Mouse (Mus musculus) ES-Bruce4 (cell line): ENCODE data around the gene Sycp2. TPM values are rescaled to one million over a fixed set of nuclear protein-coding genes. Genes with fewer than 3 reads are reported as not detected.

Experiments used
- H3K27ac ChIP-seq: 2 replicates; pipeline ENCODE4 v1.5.1; 2012; ENCODE audit warnings: low read length, inconsistent platforms; ENCODE audit not compliant: insufficient read depth
- H3K27me3 ChIP-seq: 2 replicates; pipeline ENCODE4 v1.6.1; 2012; ENCODE audit warnings: mild to moderate bottlenecking, low read length, inconsistent platforms; ENCODE audit not compliant: control insufficient read depth, poor library complexity, insufficient read depth, severe bottlenecking
- H3K36me3 ChIP-seq: 2 replicates; pipeline ENCODE4 v1.6.1; 2012; ENCODE audit warnings: inconsistent platforms, mild to moderate bottlenecking, low read length, moderate library complexity; ENCODE audit not compliant: control insufficient read depth, poor library complexity, insufficient read depth, severe bottlenecking
- H3K4me1 ChIP-seq: one replicate; pipeline ENCODE4 v1.8.1; 2011; ENCODE audit warnings: low read length; ENCODE audit not compliant: control insufficient read depth, insufficient read depth
- H3K4me3 ChIP-seq: 2 replicates; pipeline ENCODE4 v1.5.1; 2011; ENCODE audit warnings: low read depth, mild to moderate bottlenecking, low read length
- H3K9ac ChIP-seq: 2 replicates; pipeline ENCODE4 v1.6.1; 2012; ENCODE audit warnings: low read depth, mild to moderate bottlenecking, inconsistent platforms; ENCODE audit not compliant: poor library complexity, severe bottlenecking
- H3K9me3 ChIP-seq: replicated peaks from 2 replicates; pipeline ENCODE4 v1.6.1; 2012; ENCODE audit warnings: mild to moderate bottlenecking, low read length, inconsistent platforms; ENCODE audit not compliant: control insufficient read depth, poor library complexity, insufficient read depth, severe bottlenecking
- CTCF ChIP-seq: IDR thresholded peaks from one replicate; pipeline ENCODE4 v1.8.1; 2011; ENCODE audit warnings: low read depth, low read length
- EP300 ChIP-seq: IDR thresholded peaks from 2 replicates; pipeline ENCODE4 v1.6.1; 2011; ENCODE audit warnings: low read depth, low read length; ENCODE audit not compliant: insufficient read depth
- POLR2A ChIP-seq: IDR thresholded peaks from one replicate; pipeline ENCODE4 v1.8.1; 2011; ENCODE audit warnings: low read length; ENCODE audit not compliant: insufficient read depth
- polyA plus RNA-seq: library from polyadenylated mRNA; stranded (reverse); fragments of >200 nt; gene quantifications from 2 replicates; pipeline ENCODE4 v1.2.4, GENCODE M21; 2011; ENCODE audit warnings: low read depth; ENCODE audit not compliant: missing spikeins, insufficient read depth, insufficient read length

Gene Sycp2
- polyA plus RNA-seq, 1 experiment: 0.78 TPM

DNA sequence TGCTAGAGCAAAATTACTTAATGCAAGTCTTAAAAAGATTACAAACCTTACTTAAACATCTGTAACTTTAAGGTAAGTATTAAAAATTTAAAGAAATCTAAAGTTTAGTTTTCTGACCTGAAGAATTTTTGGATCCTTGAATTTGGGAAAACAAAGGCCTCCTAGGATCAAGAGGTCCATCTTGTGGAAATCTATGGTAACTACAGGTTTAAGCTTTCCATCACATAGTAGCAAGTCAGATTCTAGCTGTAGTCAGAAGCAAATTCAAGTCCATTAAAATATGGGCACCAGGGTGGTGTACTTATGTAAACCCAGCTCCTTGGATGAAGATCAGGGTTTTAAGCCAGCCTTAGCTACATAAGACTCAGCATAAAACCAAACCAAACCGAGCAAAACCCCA, 69.6 kb downstream of the Sycp2 start:
- Histone ChIP-seq H3K36me3 (no peaks in the 10 kb centered on the region), H3K27ac (no peak overlapping the region), H3K27me3 (no peaks in the 10 kb centered on the region), H3K4me1 (no peaks in the 10 kb centered on the region), H3K4me3 (no peak overlapping the region), H3K9me3 (no peaks in the 10 kb centered on the region), H3K9ac (no peak overlapping the region)
- TF ChIP-seq CTCF (no peak), POLR2A (no peak), EP300 (no peak)

DNA sequence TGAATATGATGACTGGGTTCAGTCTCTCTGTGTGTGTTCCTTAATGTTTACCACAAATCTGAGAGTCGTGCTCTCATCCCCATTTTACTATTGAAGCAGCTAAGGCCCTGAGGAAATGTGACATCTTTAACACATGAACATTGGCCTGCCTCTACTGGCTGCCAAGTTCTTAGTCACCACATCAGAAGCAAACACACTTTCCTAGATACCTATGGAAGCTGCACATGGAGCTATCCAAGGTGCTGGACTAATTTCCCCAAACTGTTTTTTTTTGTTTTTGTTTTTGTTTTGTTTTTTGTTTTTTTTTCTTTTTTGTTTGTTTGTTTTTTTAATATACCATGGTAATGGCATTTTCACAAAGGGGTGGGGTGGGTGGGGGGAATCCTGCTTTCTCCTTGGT, 77.5 kb downstream of the Sycp2 start:
- Histone ChIP-seq H3K4me3 (no peak overlapping the region), H3K9ac (no peak overlapping the region), H3K9me3 (no peaks in the 10 kb centered on the region), H3K36me3 (no peaks in the 10 kb centered on the region), H3K27ac (no peak overlapping the region), H3K4me1 (no peaks in the 10 kb centered on the region), H3K27me3 (no peaks in the 10 kb centered on the region)
- TF ChIP-seq CTCF: no peak
- TF ChIP-seq EP300: no peak

DNA sequence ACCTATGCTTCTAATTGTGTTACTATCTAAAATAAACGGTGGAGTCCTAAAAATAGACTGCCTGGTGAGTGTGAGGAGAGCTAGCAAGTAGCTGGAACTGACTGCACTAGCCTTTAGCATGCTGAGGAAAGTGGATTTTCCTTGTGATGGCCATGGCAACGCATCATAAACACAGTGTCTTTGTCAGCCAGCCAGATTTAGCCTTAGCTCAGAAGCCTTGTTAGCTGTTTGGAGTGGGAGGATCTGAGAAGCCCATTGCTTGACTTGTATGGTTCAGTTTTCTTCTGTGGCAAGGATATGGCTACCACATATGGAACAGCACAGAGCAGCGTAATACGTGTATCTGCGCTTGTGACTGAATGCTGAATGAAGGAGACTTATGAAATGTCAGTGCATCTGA, 77.9 kb downstream of the Sycp2 start:
- Histone ChIP-seq H3K36me3 (no peaks in the 10 kb centered on the region), H3K27me3 (no peaks in the 10 kb centered on the region), H3K4me1 (no peaks in the 10 kb centered on the region), H3K4me3 (no peak overlapping the region), H3K9ac (no peak overlapping the region), H3K9me3 (no peaks in the 10 kb centered on the region), H3K27ac (no peak overlapping the region)
- TF ChIP-seq EP300: no peak
- no peak for TF ChIP-seq POLR2A
- no peak for TF ChIP-seq CTCF

DNA sequence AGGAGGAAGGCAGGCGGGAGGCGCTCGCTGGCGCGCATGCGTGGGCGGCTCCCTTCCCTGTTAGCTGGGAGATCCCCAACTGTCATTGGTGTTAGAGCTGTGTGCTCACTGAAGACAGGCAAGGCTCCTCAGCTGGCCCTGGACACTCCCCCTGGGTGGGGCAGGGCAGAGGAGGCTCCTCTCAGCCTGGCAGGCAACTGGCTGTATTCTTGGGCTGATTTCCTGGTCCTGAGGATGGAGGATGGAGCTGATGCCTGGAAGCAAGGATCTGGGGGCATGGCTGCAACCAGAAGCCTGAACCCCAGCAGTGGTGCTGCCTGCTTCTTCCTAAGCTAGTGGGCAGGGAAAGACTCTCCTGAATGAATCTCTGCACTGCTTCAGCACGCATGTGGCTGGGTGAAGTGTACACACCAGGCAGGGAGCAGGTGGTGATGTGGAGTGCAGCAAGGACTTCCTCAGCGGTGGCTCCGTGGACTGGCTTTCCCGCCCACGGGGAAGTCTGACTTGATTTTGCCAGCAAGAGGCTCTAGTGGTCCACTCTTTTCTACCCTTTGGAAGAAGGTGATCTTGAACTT, 79.9 kb downstream of the Sycp2 start:
- H3K4me1 ChIP-seq: no peaks in the 10 kb centered on the region
- H3K36me3 ChIP-seq: no peaks in the 10 kb centered on the region
- H3K27me3 ChIP-seq: no peaks in the 10 kb centered on the region
- no peak overlapping the region for H3K4me3 ChIP-seq
- no peak for TF ChIP-seq EP300
- no peak for TF ChIP-seq POLR2A
- no peak for TF ChIP-seq CTCF
- no peak overlapping the region for H3K9ac ChIP-seq
- H3K9me3 ChIP-seq: no peaks in the 10 kb centered on the region
- H3K27ac ChIP-seq: no peak overlapping the region

GRCm38 (mm10) chr2:178326750-178327465, 80.6 kb downstream of the Sycp2 start:
- Histone ChIP-seq H3K27me3 (no peaks in the 10 kb centered on the region), H3K9ac (no peak overlapping the region), H3K27ac (no peak overlapping the region), H3K9me3 (no peaks in the 10 kb centered on the region), H3K4me1 (no peaks in the 10 kb centered on the region), H3K36me3 (no peaks in the 10 kb centered on the region), H3K4me3 (no peak overlapping the region)
- TF ChIP-seq EP300 (no peak), CTCF (no peak), POLR2A (no peak)

DNA sequence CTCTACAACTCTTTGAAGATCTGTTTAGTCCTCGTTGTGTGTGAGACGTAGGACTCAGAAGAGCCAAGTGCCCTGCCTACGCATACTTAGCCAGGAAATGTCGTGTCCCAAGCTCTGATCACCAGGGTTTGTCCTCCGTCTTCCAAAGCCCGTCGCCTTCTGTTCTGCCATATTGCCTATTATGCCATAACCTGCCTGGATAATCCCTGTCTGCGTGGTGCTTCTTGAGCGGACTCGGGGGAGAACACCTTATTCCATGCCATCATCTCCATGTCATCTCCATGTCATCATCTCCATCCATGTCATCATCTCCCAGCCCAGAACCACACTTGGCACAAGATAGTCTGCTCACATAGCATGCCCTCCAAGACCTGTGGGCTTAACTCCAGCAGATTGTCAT, 81.4 kb downstream of the Sycp2 start:
- Histone ChIP-seq H3K9ac (no peak overlapping the region), H3K27me3 (no peaks in the 10 kb centered on the region)
- TF ChIP-seq POLR2A (no peak), EP300 (no peak), CTCF (no peak)

More for the DNA sequence above, 81.4 kb downstream of the Sycp2 start:
- H3K27ac ChIP-seq: no peak overlapping the region
- H3K9me3 ChIP-seq: no peaks in the 10 kb centered on the region
- H3K4me1 ChIP-seq: no peaks in the 10 kb centered on the region
- no peaks in the 10 kb centered on the region for H3K36me3 ChIP-seq
- no peak overlapping the region for H3K4me3 ChIP-seq
